Comparison of ENCODE assay signal across 8 mouse cellular contexts in genomic region chr3:95872048-95872447, GRCm38 (mm10). TPM values are rescaled to one million over a fixed set of nuclear protein-coding genes. Genes with fewer than 3 reads are reported as not detected.
DNase-seq lines count a peak whose midpoint lies in the region; ATAC-seq and TF ChIP-seq lines count a peak whose summit lies in the region.

No protein-coding gene starts in this region.

- ATAC-seq in embryonic facial prominence, embryonic 11.5 days (replicated peaks; ENCODE audit: insufficient number of reproducible peaks, low FRiP score, low TSS enrichment, low read depth), result no peak
- no peak for ATAC-seq in hindbrain, postnatal 0 days

- H3K79me2 ChIP-seq in myocyte (ENCODE audit: control insufficient read depth, insufficient read depth), result peaks cover 22% of the 10 kb centered on the region

- peak overlapping the region; percentile 46 for H3K4me2 ChIP-seq in embryonic facial prominence, embryonic 11.5 days (ENCODE audit: low read depth, low read length)
- peak overlapping the region; percentile 60 for H3K4me2 ChIP-seq in hindbrain, postnatal 0 days (ENCODE audit: low read depth, low read length)
- peak overlapping the region; percentile 85 for H3K4me2 ChIP-seq in myocyte (ENCODE audit: low read depth)

- H3K4me3 ChIP-seq in layer of hippocampus, adult 2 months, result peak overlapping the region; percentile 75
- H3K4me3 ChIP-seq in embryonic facial prominence, embryonic 11.5 days (ENCODE audit: low read depth, low read length), result peak overlapping the region; percentile 68
- H3K4me3 ChIP-seq in hindbrain, postnatal 0 days (ENCODE audit: low read length), result peak overlapping the region; percentile 52
- peak overlapping the region; percentile 93 for H3K4me3 ChIP-seq in myocyte

- DNase-seq in layer of hippocampus, adult 2 months (ENCODE audit: low spot score in 2 of 2), result no peak
- DNase-seq in layer of hippocampus, adult 18-20 months (ENCODE audit: low spot score in 2 of 2), result no peak
- DNase-seq in embryonic facial prominence, embryonic 11.5 days (ENCODE audit: low spot score), result no peak
- DNase-seq in hindbrain, postnatal 0 days (ENCODE audit: low spot score), result no peak
- DNase-seq in adrenal gland, postnatal 25 days, result no peak
- no peak for DNase-seq in frontal cortex, adult 2 months (ENCODE audit: extremely low spot score in 1 of 2, low spot score in 1 of 2)
- no peak for DNase-seq in cerebellum, postnatal 36 days

- TF ChIP-seq CTCF in layer of hippocampus, adult 2 months (conservative IDR thresholded peaks at IDR 0.05), result no peak
- no peak for TF ChIP-seq CTCF in hindbrain, postnatal 0 days (IDR thresholded peaks at IDR 0.05; ENCODE audit: low read depth)

- no peak overlapping the region for H3K9ac ChIP-seq in embryonic facial prominence, embryonic 11.5 days (replicated peaks; ENCODE audit: low read length)
- peak overlapping the region; percentile 65 for H3K9ac ChIP-seq in hindbrain, postnatal 0 days (replicated peaks; ENCODE audit: low read length)

- no peaks in the 10 kb centered on the region for H3K27me3 ChIP-seq in embryonic facial prominence, embryonic 11.5 days (ENCODE audit: control insufficient read depth, insufficient read depth, low read length)
- H3K27me3 ChIP-seq in hindbrain, postnatal 0 days (ENCODE audit: insufficient read depth, low read length), result no peaks in the 10 kb centered on the region
- no peaks in the 10 kb centered on the region for H3K27me3 ChIP-seq in myocyte (ENCODE audit: control insufficient read depth, insufficient read depth, insufficient read length)

- peak overlapping the region; percentile 43 for H3ac ChIP-seq in myocyte (ENCODE audit: control insufficient read depth, insufficient read length)

- H3K36me3 ChIP-seq in embryonic facial prominence, embryonic 11.5 days (replicated peaks; ENCODE audit: control insufficient read depth, insufficient read depth, low read depth, low read length), result no peaks in the 10 kb centered on the region
- H3K36me3 ChIP-seq in hindbrain, postnatal 0 days (ENCODE audit: insufficient read depth, low read length), result no peaks in the 10 kb centered on the region; the same call in 1 of the 2 replicates
- no peaks in the 10 kb centered on the region for H3K36me3 ChIP-seq in myocyte (ENCODE audit: control insufficient read depth, insufficient read depth)

- no peaks in the 10 kb centered on the region for H3K4me1 ChIP-seq in embryonic facial prominence, embryonic 11.5 days (ENCODE audit: control insufficient read depth, insufficient read depth, low read length)
- H3K4me1 ChIP-seq in hindbrain, postnatal 0 days (ENCODE audit: insufficient read depth, low read length), result 0 out of 2 replicates have a peak, but pooled peaks cover 3% of the 10 kb centered on the region

- H3K9me3 ChIP-seq in embryonic facial prominence, embryonic 11.5 days (replicated peaks; ENCODE audit: control insufficient read depth, low read length), result no peaks in the 10 kb centered on the region
- no peaks in the 10 kb centered on the region for H3K9me3 ChIP-seq in hindbrain, postnatal 0 days (ENCODE audit: low read length)

- WGBS in embryonic facial prominence, embryonic 11.5 days, result 77% methylated on average over 7 of the region's 7 CpGs
- WGBS in hindbrain, postnatal 0 days, result 83% methylated on average over 7 of the region's 7 CpGs

- peak overlapping the region; percentile 88 for H3K27ac ChIP-seq in layer of hippocampus, adult 2 months
- no peak overlapping the region for H3K27ac ChIP-seq in embryonic facial prominence, embryonic 11.5 days (replicated peaks; ENCODE audit: low read depth, low read length)
- H3K27ac ChIP-seq in hindbrain, postnatal 0 days, result no peak overlapping the region

- no peak for TF ChIP-seq POLR2A in myocyte (IDR thresholded peaks at IDR 0.05; ENCODE audit: insufficient read length, low read depth)

TF ChIP-seq in myocyte, 11 proteins besides CTCF, POLR2A, EP300 and RAD21:
- TF ChIP-seq TCF3 (IDR thresholded peaks at IDR 0.05; ENCODE audit: insufficient read length, low read depth) (no peak), USF1 (IDR thresholded peaks at IDR 0.05; ENCODE audit: low read depth) (no peak), REST (IDR thresholded peaks at IDR 0.05; ENCODE audit: insufficient read depth, insufficient read length) (no peak), MAX (IDR thresholded peaks at IDR 0.05; ENCODE audit: low read depth) (no peak), POLR2AphosphoS2 (IDR thresholded peaks at IDR 0.05; ENCODE audit: insufficient read length, low read depth) (no peak), MYOG (IDR thresholded peaks at IDR 0.05; ENCODE audit: control insufficient read depth in 1 of 3, insufficient read depth in 1 of 3, insufficient read length in 2 of 3, low read depth in 2 of 3) (no peak), CEBPB (IDR thresholded peaks at IDR 0.05; ENCODE audit: insufficient read depth, poor library complexity, severe bottlenecking) (no peak), E2F4 (IDR thresholded peaks at IDR 0.05; ENCODE audit: insufficient read depth) (no peak), SRF (IDR thresholded peaks at IDR 0.05; ENCODE audit: control insufficient read depth, insufficient read length, low read depth) (no peak)
TF ChIP-seq in myocyte: peak in this region for 0.

RNA-seq across cellular contexts. Expression of gene Mrps21, which starts 0.7 kb away (rescaled TPM):
- 100 to 1,000 TPM; 155 to 164 TPM for total RNA-seq in layer of hippocampus, adult 2 months (2021)
- 100 to 1,000 TPM; 134 to 158 TPM for total RNA-seq in layer of hippocampus, adult 18-20 months (2021)
- polyA plus RNA-seq in embryonic facial prominence, embryonic 11.5 days (2014; fragmentation: Nextera tagmentation; extraction: Ambion mirVana), result 331 and 337 TPM in 2 replicates
- total RNA-seq in hindbrain, postnatal 0 days (2014; rRNA removed), result 128 and 145 TPM in 2 replicates
- 271 and 273 TPM in 2 replicates for polyA plus RNA-seq in hindbrain, postnatal 0 days (2015; fragmentation: Nextera tagmentation; extraction: Ambion mirVana)
- 400 TPM for polyA plus RNA-seq in myocyte (2012; fragmentation: generic; extraction: Trizol)
- 272 and 279 TPM in 2 replicates for total RNA-seq in adrenal gland, postnatal 25 days (2021)
- 235 and 288 TPM in 2 replicates for polyA plus RNA-seq in frontal cortex, adult 2 months (2012; rRNA removed)

RNA-seq across cellular contexts. Expression of gene Ciart, which starts 10.0 kb away (rescaled TPM):
- 10 to 100 TPM; 10.3 to 11.7 TPM for total RNA-seq in layer of hippocampus, adult 2 months (2021)
- 10 to 100 TPM in 1 of 2 experiments, 1 to 10 TPM in 1; 9.2 to 11.7 TPM for total RNA-seq in layer of hippocampus, adult 18-20 months (2021)
- 6.3 and 7.7 TPM in 2 replicates for polyA plus RNA-seq in embryonic facial prominence, embryonic 11.5 days (2014; fragmentation: Nextera tagmentation; extraction: Ambion mirVana)
- total RNA-seq in hindbrain, postnatal 0 days (2014; rRNA removed), result 2.5 and 4.3 TPM in 2 replicates
- polyA plus RNA-seq in hindbrain, postnatal 0 days (2015; fragmentation: Nextera tagmentation; extraction: Ambion mirVana), result 7.5 and 11.4 TPM in 2 replicates
- polyA plus RNA-seq in myocyte (2012; fragmentation: generic; extraction: Trizol), result 22.4 TPM
- total RNA-seq in adrenal gland, postnatal 25 days (2021), result 7.9 and 8.3 TPM in 2 replicates
- 37.2 and 42.7 TPM in 2 replicates for polyA plus RNA-seq in frontal cortex, adult 2 months (2012; rRNA removed)

RNA-seq across cellular contexts. Expression of gene Prpf3, which starts 16.4 kb away (rescaled TPM):
- total RNA-seq in layer of hippocampus, adult 2 months (2021), result 10 to 100 TPM; 33.0 to 38.1 TPM
- total RNA-seq in layer of hippocampus, adult 18-20 months (2021), result 10 to 100 TPM; 33.8 to 34.4 TPM
- 69.4 and 70.6 TPM in 2 replicates for polyA plus RNA-seq in embryonic facial prominence, embryonic 11.5 days (2014; fragmentation: Nextera tagmentation; extraction: Ambion mirVana)
- 2.6 and 7.7 TPM in 2 replicates for total RNA-seq in hindbrain, postnatal 0 days (2014; rRNA removed)
- 22.6 and 23.0 TPM in 2 replicates for polyA plus RNA-seq in hindbrain, postnatal 0 days (2015; fragmentation: Nextera tagmentation; extraction: Ambion mirVana)
- polyA plus RNA-seq in myocyte (2012; fragmentation: generic; extraction: Trizol), result 17.8 TPM
- total RNA-seq in adrenal gland, postnatal 25 days (2021), result 32.3 and 32.7 TPM in 2 replicates
- polyA plus RNA-seq in frontal cortex, adult 2 months (2012; rRNA removed), result 35.9 and 36.2 TPM in 2 replicates

RNA-seq across cellular contexts. Expression of gene BC028528, which starts 19.8 kb away (rescaled TPM):
- 1 to 10 TPM; 3.4 to 4.8 TPM for total RNA-seq in layer of hippocampus, adult 2 months (2021)
- 1 to 10 TPM; 2.2 to 3.0 TPM for total RNA-seq in layer of hippocampus, adult 18-20 months (2021)
- polyA plus RNA-seq in embryonic facial prominence, embryonic 11.5 days (2014; fragmentation: Nextera tagmentation; extraction: Ambion mirVana), result 7.8 and 10.2 TPM in 2 replicates
- total RNA-seq in hindbrain, postnatal 0 days (2014; rRNA removed), result 2.6 and 5.5 TPM in 2 replicates
- 21.3 and 23.3 TPM in 2 replicates for polyA plus RNA-seq in hindbrain, postnatal 0 days (2015; fragmentation: Nextera tagmentation; extraction: Ambion mirVana)
- polyA plus RNA-seq in myocyte (2012; fragmentation: generic; extraction: Trizol), result 11.3 TPM
- total RNA-seq in adrenal gland, postnatal 25 days (2021), result 9.3 and 10.3 TPM in 2 replicates
- polyA plus RNA-seq in frontal cortex, adult 2 months (2012; rRNA removed), result 15.0 and 16.2 TPM in 2 replicates

RNA-seq across cellular contexts. Expression of gene Aph1a, which starts 21.7 kb away (rescaled TPM):
- 10 to 100 TPM; 69.0 to 79.8 TPM for total RNA-seq in layer of hippocampus, adult 2 months (2021)
- total RNA-seq in layer of hippocampus, adult 18-20 months (2021), result 10 to 100 TPM; 61.1 to 70.2 TPM
- polyA plus RNA-seq in embryonic facial prominence, embryonic 11.5 days (2014; fragmentation: Nextera tagmentation; extraction: Ambion mirVana), result 31.8 and 33.3 TPM in 2 replicates
- total RNA-seq in hindbrain, postnatal 0 days (2014; rRNA removed), result 75.9 and 99.4 TPM in 2 replicates
- polyA plus RNA-seq in hindbrain, postnatal 0 days (2015; fragmentation: Nextera tagmentation; extraction: Ambion mirVana), result 41.1 and 42.2 TPM in 2 replicates
- 106 TPM for polyA plus RNA-seq in myocyte (2012; fragmentation: generic; extraction: Trizol)
- total RNA-seq in adrenal gland, postnatal 25 days (2021), result 93.3 and 145 TPM in 2 replicates
- 70.6 and 75.5 TPM in 2 replicates for polyA plus RNA-seq in frontal cortex, adult 2 months (2012; rRNA removed)
